Mouse (Mus musculus) ES-Bruce4 (cell line): ENCODE data around the gene Grb2. TPM values are rescaled to one million over a fixed set of nuclear protein-coding genes. Genes with fewer than 3 reads are reported as not detected.

ENCODE experiments used
- H3K27ac ChIP-seq: 2 replicates; pipeline ENCODE4 v1.5.1; 2012; ENCODE audit warnings: low read length, inconsistent platforms; ENCODE audit not compliant: insufficient read depth
- H3K27me3 ChIP-seq: 2 replicates; pipeline ENCODE4 v1.6.1; 2012; ENCODE audit warnings: mild to moderate bottlenecking, low read length, inconsistent platforms; ENCODE audit not compliant: control insufficient read depth, poor library complexity, insufficient read depth, severe bottlenecking
- H3K36me3 ChIP-seq: 2 replicates; pipeline ENCODE4 v1.6.1; 2012; ENCODE audit warnings: inconsistent platforms, mild to moderate bottlenecking, low read length, moderate library complexity; ENCODE audit not compliant: control insufficient read depth, poor library complexity, insufficient read depth, severe bottlenecking
- H3K4me1 ChIP-seq: one replicate; pipeline ENCODE4 v1.8.1; 2011; ENCODE audit warnings: low read length; ENCODE audit not compliant: control insufficient read depth, insufficient read depth
- H3K4me3 ChIP-seq: 2 replicates; pipeline ENCODE4 v1.5.1; 2011; ENCODE audit warnings: low read depth, mild to moderate bottlenecking, low read length
- H3K9ac ChIP-seq: 2 replicates; pipeline ENCODE4 v1.6.1; 2012; ENCODE audit warnings: low read depth, mild to moderate bottlenecking, inconsistent platforms; ENCODE audit not compliant: poor library complexity, severe bottlenecking
- H3K9me3 ChIP-seq: replicated peaks from 2 replicates; pipeline ENCODE4 v1.6.1; 2012; ENCODE audit warnings: mild to moderate bottlenecking, low read length, inconsistent platforms; ENCODE audit not compliant: control insufficient read depth, poor library complexity, insufficient read depth, severe bottlenecking
- CTCF ChIP-seq: IDR thresholded peaks from one replicate; pipeline ENCODE4 v1.8.1; 2011; ENCODE audit warnings: low read depth, low read length
- EP300 ChIP-seq: IDR thresholded peaks from 2 replicates; pipeline ENCODE4 v1.6.1; 2011; ENCODE audit warnings: low read depth, low read length; ENCODE audit not compliant: insufficient read depth
- POLR2A ChIP-seq: IDR thresholded peaks from one replicate; pipeline ENCODE4 v1.8.1; 2011; ENCODE audit warnings: low read length; ENCODE audit not compliant: insufficient read depth
- polyA plus RNA-seq: library from polyadenylated mRNA; stranded (reverse); fragments of >200 nt; gene quantifications from 2 replicates; pipeline ENCODE4 v1.2.4, GENCODE M21; 2011; ENCODE audit warnings: low read depth; ENCODE audit not compliant: missing spikeins, insufficient read depth, insufficient read length

The Grb2 gene
- polyA plus RNA-seq, 1 experiment = 75.0 TPM

DNA sequence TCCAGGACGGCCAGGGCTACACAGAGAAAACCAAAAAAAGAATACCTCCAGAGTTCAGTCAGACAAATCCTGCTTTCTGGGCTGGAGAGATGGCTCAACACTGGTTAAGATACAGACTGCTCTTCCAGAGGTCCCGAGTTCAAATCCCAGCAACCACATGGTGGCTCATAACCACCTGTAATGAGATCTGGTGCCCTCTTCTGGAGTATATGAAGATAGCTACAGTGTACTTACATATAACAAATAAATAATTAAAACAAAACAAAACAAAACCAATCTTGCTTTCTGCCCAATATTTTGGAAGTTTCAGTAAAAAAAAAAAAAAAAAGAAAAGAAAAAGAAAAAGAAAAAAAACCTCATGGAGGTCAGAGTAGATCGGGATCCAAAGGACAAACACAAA is 113.2 kb downstream of the Grb2 start:
- no peaks in the 10 kb centered on the region for H3K27me3 ChIP-seq
- TF ChIP-seq EP300 = no peak
- TF ChIP-seq POLR2A = no peak
- TF ChIP-seq CTCF = no peak
- no peak overlapping the region for H3K4me3 ChIP-seq
- no peak overlapping the region for H3K27ac ChIP-seq
- no peak overlapping the region for H3K9ac ChIP-seq
- H3K36me3 ChIP-seq = peaks cover 55% of the 10 kb centered on the region
- no peaks in the 10 kb centered on the region for H3K9me3 ChIP-seq
- H3K4me1 ChIP-seq = no peaks in the 10 kb centered on the region

Other genes with a start within 250 kb of the Grb2 start
- not detected in 2 replicates for gene Slc16a5, start 246.1 kb downstream of the Grb2 start, polyA plus RNA-seq
- gene Armc7, start 232.9 kb downstream of the Grb2 start, polyA plus RNA-seq = 3.0 and 3.6 TPM in 2 replicates
- gene Nt5c, start 216.7 kb downstream of the Grb2 start, polyA plus RNA-seq = 42.7 and 43.2 TPM in 2 replicates
- gene Jpt1, start 194.2 kb downstream of the Grb2 start, polyA plus RNA-seq = 163 and 173 TPM in 2 replicates
- gene Sumo2, start 172.3 kb downstream of the Grb2 start, polyA plus RNA-seq = 1,012 and 1,017 TPM in 2 replicates
- 99.9 and 103 TPM in 2 replicates for gene Nup85, start 144.2 kb downstream of the Grb2 start, polyA plus RNA-seq
- gene Mrps7, start 104.7 kb downstream of the Grb2 start, polyA plus RNA-seq = 29.3 and 35.5 TPM in 2 replicates
- 69.3 and 79.4 TPM in 2 replicates for gene Gga3, start 104.5 kb downstream of the Grb2 start, polyA plus RNA-seq
- gene Mif4gd, start 95.6 kb downstream of the Grb2 start, polyA plus RNA-seq = 50.4 and 55.0 TPM in 2 replicates
- gene Slc25a19, start 80.3 kb downstream of the Grb2 start, polyA plus RNA-seq = 34.7 and 35.8 TPM in 2 replicates
- 29.2 and 32.6 TPM in 2 replicates for gene Tmem94, start 56.8 kb upstream of the Grb2 start, polyA plus RNA-seq
- 10.5 and 12.1 TPM in 2 replicates for gene Caskin2, start 105.0 kb upstream of the Grb2 start, polyA plus RNA-seq
- gene Tsen54, start 106.1 kb upstream of the Grb2 start, polyA plus RNA-seq = 26.9 and 30.2 TPM in 2 replicates
- 92.1 and 99.1 TPM in 2 replicates for gene Llgl2, start 115.5 kb upstream of the Grb2 start, polyA plus RNA-seq
- gene Myo15b, start 149.8 kb upstream of the Grb2 start, polyA plus RNA-seq = 1.6 and 4.2 TPM in 2 replicates
- gene Smim5, start 191.4 kb upstream of the Grb2 start, polyA plus RNA-seq = not detected in 2 replicates
- gene Smim6, start 203.4 kb upstream of the Grb2 start, polyA plus RNA-seq = not detected in 2 replicates
- 51.1 and 55.9 TPM in 2 replicates for gene Sap30bp, start 224.7 kb upstream of the Grb2 start, polyA plus RNA-seq
- 20.0 and 22.6 TPM in 2 replicates for gene Recql5, start 224.9 kb upstream of the Grb2 start, polyA plus RNA-seq